Mouse (Mus musculus) myocyte (in vitro differentiated cells): ENCODE measurements around the gene Col9a2. TPM values are rescaled to one million over a fixed set of nuclear protein-coding genes. Genes with fewer than 3 reads are reported as not detected.

Experiments used
- H3K27me3 ChIP-seq: one replicate; pipeline ENCODE4 v1.6.1; 2011; ENCODE audit not compliant: control insufficient read depth, insufficient read depth, insufficient read length
- H3K36me3 ChIP-seq: one replicate; pipeline ENCODE4 v1.6.1; 2011; ENCODE audit not compliant: control insufficient read depth, insufficient read depth
- H3K4me2 ChIP-seq: one replicate; pipeline ENCODE4 v1.6.1; 2011; ENCODE audit warnings: low read depth, control low read depth
- H3K4me3 ChIP-seq: one replicate; pipeline ENCODE4 v1.5.1; 2011; ENCODE audit warnings: mild to moderate bottlenecking, control low read depth, moderate library complexity
- H3K79me2 ChIP-seq: one replicate; pipeline ENCODE4 v1.6.1; 2011; ENCODE audit not compliant: control insufficient read depth, insufficient read depth
- H3ac ChIP-seq: one replicate; pipeline ENCODE4 v1.6.1; 2011; ENCODE audit not compliant: control insufficient read depth, insufficient read length
- CEBPB ChIP-seq: IDR thresholded peaks from 2 replicates; pipeline ENCODE4 v1.6.1; 2011; ENCODE audit warnings: mild to moderate bottlenecking, moderate library complexity; ENCODE audit not compliant: poor library complexity, insufficient read depth, severe bottlenecking
- E2F4 ChIP-seq: IDR thresholded peaks from one replicate; pipeline ENCODE4 v1.6.1; 2011; ENCODE audit warnings: mild to moderate bottlenecking, control low read depth, moderate library complexity; ENCODE audit not compliant: insufficient read depth
- MAX ChIP-seq: IDR thresholded peaks from one replicate; pipeline ENCODE4 v1.6.1; 2011; ENCODE audit warnings: low read depth, mild to moderate bottlenecking, control low read depth
- MYOD1 ChIP-seq, 3 experiments: IDR thresholded peaks; one replicate each; pipeline ENCODE4 v1.6.1; 2011; ENCODE audit warnings: control low read depth in 2 of 3, low read depth in 2 of 3, mild to moderate bottlenecking in 2 of 3, moderate library complexity in 1 of 3; ENCODE audit not compliant: insufficient read length in 2 of 3, control insufficient read depth in 1 of 3
- MYOG ChIP-seq, 3 experiments: IDR thresholded peaks; one replicate each; pipeline ENCODE4 v1.6.1; 2011; ENCODE audit warnings: control low read depth in 2 of 3, low read depth in 2 of 3, mild to moderate bottlenecking in 2 of 3; ENCODE audit not compliant: insufficient read length in 2 of 3, control insufficient read depth in 1 of 3, insufficient read depth in 1 of 3
- POLR2A ChIP-seq: IDR thresholded peaks from one replicate; pipeline ENCODE4 v1.6.1; 2011; ENCODE audit warnings: low read depth, mild to moderate bottlenecking, control low read depth, moderate library complexity; ENCODE audit not compliant: insufficient read length
- POLR2AphosphoS2 ChIP-seq: IDR thresholded peaks from one replicate; pipeline ENCODE4 v1.6.1; 2011; ENCODE audit warnings: low read depth, control low read depth; ENCODE audit not compliant: insufficient read length
- REST ChIP-seq: IDR thresholded peaks from one replicate; pipeline ENCODE4 v1.6.1; 2011; ENCODE audit warnings: mild to moderate bottlenecking, control low read depth, moderate library complexity; ENCODE audit not compliant: insufficient read depth, insufficient read length
- SRF ChIP-seq: IDR thresholded peaks from one replicate; pipeline ENCODE4 v1.6.1; 2011; ENCODE audit warnings: low read depth; ENCODE audit not compliant: control insufficient read depth, insufficient read length
- TCF12 ChIP-seq: IDR thresholded peaks from one replicate; pipeline ENCODE4 v1.6.1; 2011; ENCODE audit warnings: mild to moderate bottlenecking, control low read depth; ENCODE audit not compliant: poor library complexity, insufficient read depth, severe bottlenecking
- TCF3 ChIP-seq: IDR thresholded peaks from one replicate; pipeline ENCODE4 v1.6.1; 2011; ENCODE audit warnings: low read depth, control low read depth; ENCODE audit not compliant: insufficient read length
- USF1 ChIP-seq: IDR thresholded peaks from one replicate; pipeline ENCODE4 v1.6.1; 2011; ENCODE audit warnings: low read depth, mild to moderate bottlenecking, control low read depth, moderate library complexity
- polyA plus RNA-seq: library from polyadenylated mRNA; unstranded; fragments of >200 nt; fragmentation: generic; extraction: Trizol; gene quantifications from one replicate; pipeline ENCODE4 v1.2.1, GENCODE M21; 2012; ENCODE audit warnings: missing spikeins

Col9a2 gene
- polyA plus RNA-seq, 1 experiment: not detected

GRCm38 (mm10) chr4:121077915-121078646 lies 38.9 kb downstream of the Col9a2 start:
- TF ChIP-seq TCF12: no peak
- no peak for TF ChIP-seq SRF
- no peak for TF ChIP-seq USF1
- no peak for TF ChIP-seq E2F4
- TF ChIP-seq MAX: no peak
- TF ChIP-seq POLR2A: no peak
- no peak for TF ChIP-seq CEBPB
- TF ChIP-seq MYOG (IDR thresholded peaks at IDR 0.05; ENCODE audit: control insufficient read depth in 1 of 3, insufficient read depth in 1 of 3, insufficient read length in 2 of 3, low read depth in 2 of 3): no peak
- TF ChIP-seq MYOD1 (IDR thresholded peaks at IDR 0.05; ENCODE audit: control insufficient read depth in 1 of 3, insufficient read length in 2 of 3, low read depth in 2 of 3): no peak
- TF ChIP-seq REST: no peak
- TF ChIP-seq TCF3: no peak
- TF ChIP-seq POLR2AphosphoS2: no peak
- Histone ChIP-seq H3K79me2 (no peaks in the 10 kb centered on the region), H3K36me3 (peaks cover 27% of the 10 kb centered on the region), H3ac (no peak overlapping the region), H3K27me3 (no peaks in the 10 kb centered on the region), H3K4me2 (no peak overlapping the region), H3K4me3 (no peak overlapping the region)

GRCm38 (mm10) chr4:121080395-121080794 lies 41.2 kb downstream of the Col9a2 start:
- Histone ChIP-seq H3ac (no peak overlapping the region), H3K79me2 (no peaks in the 10 kb centered on the region), H3K36me3 (peaks cover 32% of the 10 kb centered on the region), H3K4me2 (no peak overlapping the region), H3K4me3 (no peak overlapping the region), H3K27me3 (no peaks in the 10 kb centered on the region)
- no peak for TF ChIP-seq CEBPB
- TF ChIP-seq POLR2AphosphoS2: no peak
- TF ChIP-seq TCF12: no peak
- no peak for TF ChIP-seq MYOD1 (IDR thresholded peaks at IDR 0.05; ENCODE audit: control insufficient read depth in 1 of 3, insufficient read length in 2 of 3, low read depth in 2 of 3)
- TF ChIP-seq REST: no peak
- no peak for TF ChIP-seq MYOG (IDR thresholded peaks at IDR 0.05; ENCODE audit: control insufficient read depth in 1 of 3, insufficient read depth in 1 of 3, insufficient read length in 2 of 3, low read depth in 2 of 3)
- TF ChIP-seq POLR2A: no peak
- no peak for TF ChIP-seq E2F4
- TF ChIP-seq TCF3: no peak

- H3ac ChIP-seq: no peak overlapping the region
- no peak overlapping the region for H3K4me3 ChIP-seq
- H3K79me2 ChIP-seq: no peaks in the 10 kb centered on the region
- H3K4me2 ChIP-seq: no peak overlapping the region
- peaks cover 41% of the 10 kb centered on the region for H3K36me3 ChIP-seq
- H3K27me3 ChIP-seq: no peaks in the 10 kb centered on the region
- TF ChIP-seq REST (no peak), CEBPB (no peak), TCF12 (no peak), TCF3 (no peak), E2F4 (no peak), MYOD1 (IDR thresholded peaks at IDR 0.05; ENCODE audit: control insufficient read depth in 1 of 3, insufficient read length in 2 of 3, low read depth in 2 of 3) (no peak)
These were observed 45.3 kb downstream of the Col9a2 start for GRCm38 (mm10) chr4:121084506-121084905.

- no peaks in the 10 kb centered on the region for H3K79me2 ChIP-seq
- H3K4me2 ChIP-seq: no peak overlapping the region
- no peak for TF ChIP-seq REST
- TF ChIP-seq TCF12: no peak
- no peak for TF ChIP-seq POLR2AphosphoS2
- TF ChIP-seq MYOD1 (IDR thresholded peaks at IDR 0.05; ENCODE audit: control insufficient read depth in 1 of 3, insufficient read length in 2 of 3, low read depth in 2 of 3): no peak
- no peak for TF ChIP-seq E2F4
- TF ChIP-seq CEBPB: 0 out of 2 replicates have a peak, but pooled peaks have one; percentile 33
- no peak overlapping the region for H3ac ChIP-seq
- H3K4me3 ChIP-seq: no peak overlapping the region
- no peaks in the 10 kb centered on the region for H3K27me3 ChIP-seq
- H3K36me3 ChIP-seq: peaks cover 39% of the 10 kb centered on the region
These were observed 49.5 kb downstream of the Col9a2 start for GRCm38 (mm10) chr4:121088696-121089095.

- TF ChIP-seq E2F4 (no peak), SRF (no peak), TCF12 (no peak), POLR2AphosphoS2 (no peak), MYOG (IDR thresholded peaks at IDR 0.05; ENCODE audit: control insufficient read depth in 1 of 3, insufficient read depth in 1 of 3, insufficient read length in 2 of 3, low read depth in 2 of 3) (no peak), MAX (no peak), MYOD1 (IDR thresholded peaks at IDR 0.05; ENCODE audit: control insufficient read depth in 1 of 3, insufficient read length in 2 of 3, low read depth in 2 of 3) (no peak), CEBPB (no peak), POLR2A (no peak), USF1 (no peak), REST (no peak), TCF3 (no peak)
- Histone ChIP-seq H3ac (no peak overlapping the region), H3K4me2 (no peak overlapping the region), H3K36me3 (peaks cover 30% of the 10 kb centered on the region), H3K27me3 (no peaks in the 10 kb centered on the region), H3K79me2 (no peaks in the 10 kb centered on the region), H3K4me3 (no peak overlapping the region)
These were observed 51.0 kb downstream of the Col9a2 start for GRCm38 (mm10) chr4:121090211-121090610.
